Mouse (Mus musculus) kidney, embryonic 14.5 days (tissue): ENCODE measurements around the gene Mtmr12. TPM values are rescaled to one million over a fixed set of nuclear protein-coding genes. Genes with fewer than 3 reads are reported as not detected.

Source experiments
- ATAC-seq: fragments of 200-750 bp; cut with Nextera tagmentation; 2 replicates; pipeline ENCODE4 v1.8.0; 2017; ENCODE audit warnings: moderate number of reproducible peaks, mild to moderate bottlenecking, moderate TSS enrichment, moderate library complexity; ENCODE audit not compliant: low FRiP score, low TSS enrichment
- H3K27ac ChIP-seq: fragments of 300-500 bp; sonication (generic); 2 replicates; pipeline ENCODE4 v1.5.1; 2014; ENCODE audit warnings: low read depth, mild to moderate bottlenecking, low read length, moderate library complexity, mixed read lengths
- H3K27me3 ChIP-seq: fragments of 300-500 bp; sonication (generic); 2 replicates; pipeline ENCODE4 v1.6.1; 2014; ENCODE audit warnings: mild to moderate bottlenecking, low read length; ENCODE audit not compliant: control insufficient read depth, insufficient read depth
- H3K36me3 ChIP-seq: fragments of 300-500 bp; sonication (generic); 2 replicates; pipeline ENCODE4 v1.6.1; 2014; ENCODE audit warnings: low read length, mixed read lengths; ENCODE audit not compliant: control insufficient read depth, insufficient read depth
- H3K4me1 ChIP-seq: fragments of 300-500 bp; sonication (generic); 2 replicates; pipeline ENCODE4 v1.6.1; 2014; ENCODE audit warnings: low read length, mixed read lengths; ENCODE audit not compliant: control insufficient read depth, insufficient read depth
- H3K4me2 ChIP-seq: fragments of 300-500 bp; sonication (generic); replicated peaks from 2 replicates; pipeline ENCODE4 v1.6.1; 2014; ENCODE audit warnings: low read depth, mild to moderate bottlenecking, low read length
- H3K4me3 ChIP-seq: fragments of 300-500 bp; sonication (generic); 2 replicates; pipeline ENCODE4 v1.5.1; 2014; ENCODE audit warnings: mild to moderate bottlenecking, low read length
- H3K9ac ChIP-seq: fragments of 300-500 bp; sonication (generic); 2 replicates; pipeline ENCODE4 v1.6.1; 2014; ENCODE audit warnings: low read depth, mild to moderate bottlenecking, low read length, moderate library complexity
- H3K9me3 ChIP-seq: fragments of 300-500 bp; sonication (generic); 2 replicates; pipeline ENCODE4 v1.6.1; 2016; ENCODE audit warnings: low read length; ENCODE audit not compliant: control insufficient read depth
- WGBS: fragments of 180-500 bp; shearing (Covaris S2); extraction: QIAGEN DNeasy Blood & Tissue Kit; methylation state at CpG from one replicate; pipeline ENCODE4 v1.1.7; 2014; 5-methylcytosine and 5-hydroxymethylcytosine counted together
- polyA plus RNA-seq: library from polyadenylated mRNA; unstranded; fragments of >200 nt; fragmentation: Nextera tagmentation; extraction: Ambion mirVana; gene quantifications from 2 replicates; pipeline ENCODE4 v1.2.1, GENCODE M21; 2014

Mtmr12 gene
- polyA plus RNA-seq, 1 experiment from 2014 or later, result 25.4 TPM

DNA sequence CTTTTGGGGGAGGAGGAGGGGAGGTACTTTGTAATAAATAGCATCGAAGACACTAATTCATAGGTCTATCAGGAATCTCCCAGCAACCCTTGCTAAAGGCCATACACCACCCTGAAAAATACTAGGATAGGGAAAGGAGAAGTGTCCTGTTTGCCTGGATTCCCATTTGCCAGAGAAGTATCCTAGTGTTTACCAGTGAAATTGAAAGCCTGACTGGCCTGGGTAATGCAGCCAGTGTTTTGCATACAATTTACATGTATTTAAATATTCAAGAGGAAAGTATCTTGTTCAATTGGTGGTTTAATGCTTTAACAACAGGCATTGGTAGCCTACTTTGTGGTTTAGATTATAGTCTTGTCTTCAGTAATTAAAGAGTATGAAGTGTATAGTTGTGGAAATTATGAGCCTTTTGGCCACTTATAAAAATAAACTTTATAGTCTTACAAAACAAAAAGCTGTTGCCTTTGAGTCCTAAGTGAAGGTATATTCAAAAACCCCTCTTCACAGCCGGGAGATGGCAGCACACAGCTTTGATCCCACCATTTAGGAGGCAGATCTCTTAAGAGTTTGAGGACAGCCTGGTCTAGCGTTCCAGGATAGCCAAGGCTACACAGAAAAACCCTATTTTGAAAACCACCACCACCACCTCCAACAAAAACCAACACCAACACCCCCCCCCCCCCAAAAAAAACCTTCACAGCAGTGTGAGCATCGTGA is 69.4 kb downstream of the Mtmr12 start:
- Histone ChIP-seq H3K9ac (no peak overlapping the region), H3K4me1 (no peaks in the 10 kb centered on the region), H3K27me3 (no peaks in the 10 kb centered on the region), H3K4me2 (no peak overlapping the region), H3K36me3 (peaks cover 17% of the 10 kb centered on the region), H3K9me3 (no peaks in the 10 kb centered on the region), H3K27ac (no peak overlapping the region), H3K4me3 (no peak overlapping the region)
- WGBS, result 63% methylated on average over 4 of the region's 4 CpGs
- no peak for ATAC-seq

DNA sequence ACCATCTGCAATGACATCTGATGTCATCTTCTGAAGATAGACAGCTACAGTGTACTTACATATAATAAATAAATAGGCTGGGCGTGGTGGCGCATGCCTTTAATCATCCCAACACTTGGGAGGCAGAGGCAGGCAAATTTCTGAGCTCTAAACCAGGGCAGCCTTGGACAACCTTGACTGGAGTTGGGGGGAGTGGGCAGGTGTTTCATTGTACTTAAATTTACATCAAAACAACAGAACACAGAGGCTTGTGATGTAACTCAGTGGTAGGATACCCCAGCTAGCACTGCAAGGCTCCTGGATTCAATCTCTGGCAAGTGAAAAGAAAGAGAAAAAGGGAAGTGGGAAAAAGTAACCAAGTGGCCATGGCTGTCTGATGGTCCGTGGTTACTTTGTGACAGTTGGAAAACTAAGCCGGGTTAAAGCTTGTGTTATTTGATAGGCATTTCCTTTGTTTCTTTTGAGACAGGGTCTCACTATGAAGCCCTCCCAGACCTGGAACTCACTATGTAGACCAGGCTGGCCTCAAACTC is 70.3 kb downstream of the Mtmr12 start:
- Histone ChIP-seq H3K27me3 (no peaks in the 10 kb centered on the region), H3K4me3 (no peak overlapping the region), H3K36me3 (peaks cover 8% of the 10 kb centered on the region; the same call in 1 of the 2 replicates), H3K27ac (no peak overlapping the region), H3K9me3 (no peaks in the 10 kb centered on the region), H3K9ac (no peak overlapping the region), H3K4me1 (no peaks in the 10 kb centered on the region), H3K4me2 (no peak overlapping the region)
- no peak for ATAC-seq
- WGBS, result 77% methylated on average over 4 of the region's 4 CpGs

DNA sequence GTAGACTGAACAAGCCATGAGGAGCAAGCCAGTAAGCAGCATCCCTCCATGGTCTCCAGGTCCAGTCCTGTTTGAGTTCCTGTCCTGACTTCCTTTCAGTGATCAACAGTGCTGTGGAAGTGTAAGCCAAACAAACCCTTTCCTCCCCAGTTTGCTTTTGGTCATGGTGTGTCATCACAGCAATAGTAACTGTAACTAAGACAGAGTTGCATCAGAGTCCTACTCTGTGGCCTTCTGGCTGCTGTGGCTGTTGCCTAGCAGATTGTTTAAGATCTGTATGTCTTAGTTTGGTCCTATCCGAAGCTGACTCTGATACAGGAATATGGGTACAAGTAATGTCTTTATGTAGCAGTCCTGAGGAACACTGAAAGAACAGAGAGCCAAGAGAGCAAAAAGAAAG is 75.0 kb downstream of the Mtmr12 start:
- no peaks in the 10 kb centered on the region for H3K4me1 ChIP-seq
- no peak overlapping the region for H3K27ac ChIP-seq
- H3K9me3 ChIP-seq, result no peaks in the 10 kb centered on the region
- no peaks in the 10 kb centered on the region for H3K36me3 ChIP-seq
- no peaks in the 10 kb centered on the region for H3K27me3 ChIP-seq
- WGBS, result 100% methylated on average over 1 of the region's 1 CpGs
- no peak for ATAC-seq
- H3K4me3 ChIP-seq, result no peak overlapping the region
- H3K9ac ChIP-seq, result no peak overlapping the region
- H3K4me2 ChIP-seq, result no peak overlapping the region

DNA sequence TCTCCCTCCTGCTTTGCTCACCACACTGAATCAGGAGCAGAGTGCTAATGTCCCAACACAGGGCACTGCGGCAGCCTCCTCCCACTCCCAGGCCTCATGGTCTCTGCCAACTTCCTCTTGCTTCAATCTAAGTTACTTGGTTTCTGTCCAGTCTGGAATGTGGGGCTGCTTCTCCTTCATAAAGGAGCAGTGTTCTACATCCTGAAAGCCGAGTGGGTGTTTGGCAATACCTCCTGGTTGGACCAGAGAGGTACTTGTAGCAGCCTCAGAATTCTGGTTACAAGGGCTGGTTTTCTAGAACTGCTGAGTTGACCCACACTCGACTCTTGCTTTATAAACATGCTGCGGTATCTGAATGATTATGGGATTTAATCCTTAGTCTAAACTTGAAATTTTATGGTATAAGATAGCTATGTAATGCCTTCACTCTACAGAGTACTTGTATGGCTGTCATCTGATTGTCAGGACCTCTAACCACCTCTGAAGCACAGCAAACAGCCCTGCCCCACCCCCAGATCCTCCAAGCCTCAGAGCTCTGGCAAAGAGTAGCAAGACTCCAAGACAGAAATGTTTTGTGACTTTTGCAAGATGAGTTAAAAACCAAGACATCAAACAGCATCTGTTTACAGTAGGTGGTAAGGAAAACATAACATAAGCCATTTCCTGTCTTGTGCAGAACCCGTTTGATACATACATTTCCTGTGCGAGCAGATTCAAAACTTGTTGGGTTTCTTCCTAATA is 80.1 kb downstream of the Mtmr12 start:
- Histone ChIP-seq H3K9ac (no peak overlapping the region), H3K27me3 (no peaks in the 10 kb centered on the region), H3K4me2 (no peak overlapping the region), H3K27ac (no peak overlapping the region), H3K9me3 (no peaks in the 10 kb centered on the region), H3K36me3 (no peaks in the 10 kb centered on the region), H3K4me3 (no peak overlapping the region), H3K4me1 (no peaks in the 10 kb centered on the region)
- no peak for ATAC-seq
- 78% methylated on average over 6 of the region's 6 CpGs for WGBS

DNA sequence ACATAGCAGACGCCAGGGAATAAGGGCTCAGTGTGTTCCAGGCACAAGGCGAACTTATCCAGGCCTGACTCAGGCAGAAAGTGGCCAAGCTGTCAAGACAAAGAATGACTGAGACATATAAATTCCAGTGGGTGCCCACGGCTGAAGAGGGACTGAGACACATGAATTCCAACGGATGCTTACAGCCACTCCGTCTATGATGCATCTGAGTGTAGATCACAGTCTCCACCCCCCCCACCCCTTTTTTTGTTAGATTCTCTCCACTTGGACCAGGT is 80.6 kb downstream of the Mtmr12 start:
- H3K9ac ChIP-seq, result no peak overlapping the region
- no peaks in the 10 kb centered on the region for H3K4me1 ChIP-seq
- H3K9me3 ChIP-seq, result no peaks in the 10 kb centered on the region
- H3K4me3 ChIP-seq, result no peak overlapping the region
- no peaks in the 10 kb centered on the region for H3K27me3 ChIP-seq
- no peak overlapping the region for H3K27ac ChIP-seq
- no peak overlapping the region for H3K4me2 ChIP-seq
- no peaks in the 10 kb centered on the region for H3K36me3 ChIP-seq
- no peak for ATAC-seq
- WGBS, result 74% methylated on average over 5 of the region's 5 CpGs

DNA sequence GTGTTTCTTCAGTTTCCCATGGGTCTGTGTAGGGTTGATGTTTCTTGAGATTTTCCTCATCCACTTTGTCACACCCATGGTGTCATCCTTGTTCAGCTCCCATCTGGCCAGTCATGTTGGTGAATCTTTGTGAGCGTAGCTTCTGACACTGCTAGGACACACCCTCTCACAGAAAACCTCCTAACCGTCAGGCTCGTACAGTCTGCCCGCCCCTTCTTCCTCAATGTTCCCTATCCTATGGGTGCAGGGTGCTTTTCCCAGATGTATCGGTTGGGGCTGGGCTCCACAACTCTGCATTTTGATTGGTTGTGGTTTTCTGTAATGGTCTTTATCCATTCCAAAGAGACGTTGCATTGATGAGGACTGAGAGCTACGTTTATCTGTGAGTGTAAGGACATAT is 85.5 kb downstream of the Mtmr12 start:
- H3K9ac ChIP-seq, result no peak overlapping the region
- H3K4me3 ChIP-seq, result no peak overlapping the region
- no peaks in the 10 kb centered on the region for H3K9me3 ChIP-seq
- H3K27ac ChIP-seq, result no peak overlapping the region
- H3K27me3 ChIP-seq, result no peaks in the 10 kb centered on the region
- no peak overlapping the region for H3K4me2 ChIP-seq
- 88% methylated on average over 7 of the region's 7 CpGs for WGBS
- H3K4me1 ChIP-seq, result no peaks in the 10 kb centered on the region
- H3K36me3 ChIP-seq, result no peaks in the 10 kb centered on the region
- no peak for ATAC-seq

DNA sequence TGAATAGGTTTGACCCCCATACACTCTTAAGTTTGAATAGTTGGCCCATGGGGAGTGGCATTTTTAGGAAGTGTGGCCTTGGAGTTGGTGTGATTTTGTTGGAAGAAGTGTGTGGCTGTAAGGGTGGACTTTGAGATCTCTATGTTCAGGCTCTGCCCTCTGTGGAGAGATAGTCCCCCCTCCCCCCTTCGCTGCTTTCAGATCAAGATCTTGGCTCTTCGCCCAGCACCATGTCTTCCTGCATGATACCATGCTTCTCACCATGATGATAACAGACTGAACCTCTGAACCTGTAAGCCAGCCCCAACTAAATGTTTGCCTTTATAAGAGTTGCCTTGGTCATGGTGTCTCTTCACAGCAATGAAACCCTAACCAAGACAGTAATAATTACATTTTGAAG is 86.9 kb downstream of the Mtmr12 start:
- no peaks in the 10 kb centered on the region for H3K36me3 ChIP-seq
- H3K4me3 ChIP-seq, result no peak overlapping the region
- no peaks in the 10 kb centered on the region for H3K4me1 ChIP-seq
- no peak for ATAC-seq
- no peak overlapping the region for H3K27ac ChIP-seq
- 89% methylated on average over 2 of the region's 2 CpGs for WGBS
- no peak overlapping the region for H3K4me2 ChIP-seq
- no peaks in the 10 kb centered on the region for H3K27me3 ChIP-seq
- H3K9ac ChIP-seq, result no peak overlapping the region
- H3K9me3 ChIP-seq, result no peaks in the 10 kb centered on the region

DNA sequence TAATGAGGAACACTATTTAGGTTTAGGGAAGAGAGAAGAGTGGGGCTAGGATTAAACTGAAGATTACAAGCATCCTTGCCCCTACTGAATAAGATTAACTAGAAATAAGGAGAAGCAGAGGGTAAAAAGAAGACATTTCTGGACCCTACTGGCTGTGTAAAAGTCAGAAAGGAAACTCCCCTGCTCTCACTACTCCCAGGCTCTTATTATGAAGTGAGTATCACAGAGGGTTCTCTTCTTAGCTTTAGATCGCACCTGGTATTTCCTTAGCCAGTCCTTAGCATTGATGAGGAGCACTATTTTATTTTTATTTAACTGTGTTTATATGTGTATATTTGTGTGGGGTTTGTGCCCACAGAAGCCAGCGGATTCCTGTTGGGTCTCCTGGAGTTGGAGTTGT is 91.4 kb downstream of the Mtmr12 start:
- Histone ChIP-seq H3K27ac (no peak overlapping the region), H3K4me3 (no peak overlapping the region), H3K9me3 (no peaks in the 10 kb centered on the region), H3K4me2 (no peak overlapping the region), H3K36me3 (no peaks in the 10 kb centered on the region), H3K4me1 (no peaks in the 10 kb centered on the region), H3K27me3 (no peaks in the 10 kb centered on the region), H3K9ac (no peak overlapping the region)
- WGBS, result 58% methylated on average over 2 of the region's 2 CpGs
- no peak for ATAC-seq

DNA sequence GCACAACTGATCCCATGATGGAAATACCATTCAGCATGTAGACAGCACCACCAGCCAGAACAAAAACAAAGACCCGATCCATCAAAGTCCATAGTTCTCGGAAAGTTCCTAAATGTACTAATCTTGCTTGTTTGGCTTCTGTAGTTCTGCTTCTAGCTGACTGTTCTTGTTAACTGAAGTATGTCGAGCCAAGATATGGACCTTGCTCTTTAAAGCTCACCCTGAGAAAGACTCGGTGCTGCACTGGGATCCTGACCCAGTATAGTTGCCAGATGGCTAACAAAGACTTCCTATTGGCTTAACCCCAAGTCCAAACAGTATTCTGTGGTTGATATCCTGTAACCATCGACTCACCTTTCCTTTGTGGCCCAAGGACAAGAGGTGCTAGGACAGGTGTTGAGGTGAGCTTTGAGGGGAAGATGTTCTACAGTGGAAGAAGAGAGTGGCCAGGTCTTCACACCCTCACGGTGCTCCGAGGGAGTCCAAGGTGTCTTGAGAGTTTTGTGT is 93.5 kb downstream of the Mtmr12 start:
- no peak overlapping the region for H3K4me3 ChIP-seq
- H3K27me3 ChIP-seq, result no peaks in the 10 kb centered on the region
- H3K36me3 ChIP-seq, result no peaks in the 10 kb centered on the region
- no peak overlapping the region for H3K27ac ChIP-seq
- H3K9ac ChIP-seq, result no peak overlapping the region
- no peak for ATAC-seq
- H3K4me2 ChIP-seq, result no peak overlapping the region
- 85% methylated on average over 7 of the region's 7 CpGs for WGBS
- H3K4me1 ChIP-seq, result no peaks in the 10 kb centered on the region
- no peaks in the 10 kb centered on the region for H3K9me3 ChIP-seq
